ENCODE assay signal across 34 mouse cellular contexts in genomic region chr10:117498497-117498896, GRCm38 (mm10).
"Had no signal": no experiment of that assay in that cellular context is flagged by ENCODE, and none has a peak within 500 bp of the region (broad histone marks: within the 10 kb centered on the region; RNA-seq: fewer than 3 reads in every experiment).

No protein-coding gene starts in this region.

- H3K36me3 ChIP-seq: heart, embryonic 10.5 days; heart, embryonic 12.5 days; heart, embryonic 13.5 days; heart, embryonic 15.5 days; hindbrain, embryonic 10.5 days; hindbrain, embryonic 12.5 days; hindbrain, embryonic 13.5 days; hindbrain, embryonic 15.5 days; intestine, embryonic 15.5 days; kidney, embryonic 15.5 days had no signal

- H3K4me3 ChIP-seq: heart, embryonic 10.5 days; heart, embryonic 12.5 days; heart, embryonic 13.5 days; heart, embryonic 15.5 days; hindbrain, embryonic 10.5 days; hindbrain, embryonic 12.5 days; hindbrain, embryonic 13.5 days; hindbrain, embryonic 15.5 days; intestine, embryonic 15.5 days; kidney, embryonic 15.5 days; layer of hippocampus, adult 2 months had no signal

- H3K27me3 ChIP-seq: heart, embryonic 12.5 days; heart, embryonic 13.5 days; heart, embryonic 15.5 days; hindbrain, embryonic 13.5 days; hindbrain, embryonic 15.5 days; intestine, embryonic 15.5 days; kidney, embryonic 15.5 days had no signal

- H3K4me2 ChIP-seq: heart, embryonic 11.5 days; heart, embryonic 12.5 days; heart, embryonic 13.5 days; heart, embryonic 15.5 days; hindbrain, embryonic 12.5 days; hindbrain, embryonic 13.5 days; hindbrain, embryonic 14.5 days; hindbrain, embryonic 15.5 days; intestine, embryonic 15.5 days; kidney, embryonic 15.5 days had no signal

- H3K9ac ChIP-seq: heart, embryonic 12.5 days; heart, embryonic 13.5 days; heart, embryonic 15.5 days; hindbrain, embryonic 12.5 days; hindbrain, embryonic 13.5 days; hindbrain, embryonic 14.5 days; hindbrain, embryonic 15.5 days; intestine, embryonic 15.5 days; kidney, embryonic 15.5 days had no signal

- H3K4me1 ChIP-seq: heart, embryonic 10.5 days; hindbrain, embryonic 12.5 days; hindbrain, embryonic 13.5 days; hindbrain, embryonic 15.5 days; intestine, embryonic 15.5 days had no signal

- H3K9me3 ChIP-seq: heart, embryonic 10.5 days; heart, embryonic 12.5 days; heart, embryonic 13.5 days; heart, embryonic 15.5 days; hindbrain, embryonic 10.5 days; hindbrain, embryonic 12.5 days; hindbrain, embryonic 13.5 days; hindbrain, embryonic 15.5 days; intestine, embryonic 15.5 days; kidney, embryonic 15.5 days had no signal

- H3K27ac ChIP-seq: heart, embryonic 10.5 days; heart, embryonic 13.5 days; heart, embryonic 15.5 days; hindbrain, embryonic 10.5 days; hindbrain, embryonic 12.5 days; hindbrain, embryonic 13.5 days; hindbrain, embryonic 14.5 days; hindbrain, embryonic 15.5 days; hindbrain, postnatal 0 days; intestine, embryonic 15.5 days; kidney, embryonic 15.5 days; kidney, postnatal 0 days; layer of hippocampus, adult 2 months had no signal

- DNase-seq: heart, postnatal 10 days; heart, postnatal 14 days; heart, postnatal 36 days; heart, postnatal 4 days; kidney, adult 11 months; kidney, adult 18-20 months; kidney, adult 2 months; kidney, adult 8-10 months; kidney, adult 9 months; kidney, postnatal 10 days; kidney, postnatal 14 days; kidney, postnatal 36 days; kidney, postnatal 4 days; layer of hippocampus, adult 9-11 months; layer of hippocampus, postnatal 36 days had no signal

- ATAC-seq: hindbrain, embryonic 16.5 days; hindbrain, postnatal 0 days; inflammation-experienced regulatory T-cells, adult 6 months; intestine, embryonic 15.5 days; intestine, embryonic 16.5 days; intestine, postnatal 0 days had no signal
